Mouse (Mus musculus) spleen, adult 2 months (tissue): Measurements from ENCODE around the gene Gzmb. TPM values are rescaled to one million over a fixed set of nuclear protein-coding genes. Genes with fewer than 3 reads are reported as not detected.
"Not testable (repeated sequence)": the region's sequence is repeated elsewhere in the genome, so short reads cannot be mapped to it uniquely, and the experiment has no call there.

Experiments used
- DNase-seq, 2 experiments: peaks; one replicate each; pipeline versions ENCODE4 v3.0.0 to v3.0.0-alpha.2; 2012 to 2021; ENCODE audit warnings: low spot score in 2 of 2, low read depth in 1 of 2
- H3K27ac ChIP-seq: fragments of 200-500 bp; 2 replicates; pipeline ENCODE4 v1.5.1; 2012; ENCODE audit warnings: low read length, inconsistent platforms; ENCODE audit not compliant: insufficient read depth
- H3K27me3 ChIP-seq: fragments of 200-500 bp; 2 replicates; pipeline ENCODE4 v1.6.1; 2012; ENCODE audit warnings: mild to moderate bottlenecking, moderate library complexity, low read length, inconsistent platforms; ENCODE audit not compliant: control insufficient read depth, insufficient read depth
- H3K36me3 ChIP-seq: fragments of 200-500 bp; 2 replicates; pipeline ENCODE4 v1.6.1; 2012; ENCODE audit warnings: mild to moderate bottlenecking, low read length, inconsistent platforms; ENCODE audit not compliant: control insufficient read depth, insufficient read depth
- H3K4me1 ChIP-seq: fragments of 200-500 bp; 2 replicates; pipeline ENCODE4 v1.6.1; 2011; ENCODE audit warnings: inconsistent platforms; ENCODE audit not compliant: control insufficient read depth, insufficient read depth, insufficient read length
- H3K4me3 ChIP-seq: fragments of 200-500 bp; 2 replicates; pipeline ENCODE4 v1.5.1; 2011; ENCODE audit warnings: mild to moderate bottlenecking, inconsistent platforms; ENCODE audit not compliant: insufficient read depth, insufficient read length; ENCODE audit errors: extremely low read depth
- CTCF ChIP-seq: fragments of 200-500 bp; IDR thresholded peaks from 2 replicates; pipeline ENCODE4 v1.5.1; 2011; ENCODE audit warnings: mild to moderate bottlenecking, inconsistent platforms; ENCODE audit not compliant: insufficient read depth, insufficient read length, insufficient replicate concordance; ENCODE audit errors: extremely low read depth
- POLR2A ChIP-seq: fragments of 200-500 bp; IDR thresholded peaks from 2 replicates; pipeline ENCODE4 v1.6.1; 2011; ENCODE audit warnings: low read depth, low read length, inconsistent platforms
- WGBS: fragments of 180-500 bp; shearing (Covaris S2); methylation state at CpG from one replicate; pipeline ENCODE4 v1.1.7; 2018; 5-methylcytosine and 5-hydroxymethylcytosine counted together
- polyA plus RNA-seq: library from polyadenylated mRNA; depleted of rRNA; stranded (reverse); fragments of >200 nt; gene quantifications from 2 replicates; pipeline ENCODE4 v1.2.3, GENCODE M21; 2012; rRNA removed

Gene Gzmb
- 2.6 and 2.7 TPM in 2 replicates for polyA plus RNA-seq

DNA sequence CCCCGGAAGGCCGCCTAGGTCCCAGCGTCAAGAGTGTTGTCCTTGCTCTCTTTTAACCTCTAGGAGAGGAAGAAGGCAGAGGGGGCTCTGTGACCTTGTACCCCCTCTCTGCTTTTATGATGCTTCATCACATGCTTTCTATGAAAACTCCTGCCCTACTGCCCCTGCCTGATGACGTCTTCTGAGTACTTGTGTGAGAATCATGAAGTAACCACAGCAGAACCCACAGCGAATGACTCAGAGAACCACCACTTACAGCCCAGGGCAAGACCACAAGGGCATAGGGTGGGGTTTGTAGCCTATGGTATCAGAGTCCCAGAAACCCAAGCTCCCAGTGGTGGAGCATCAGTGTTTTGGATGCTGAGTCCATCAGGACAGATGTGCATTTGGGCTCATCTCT, at the start of gene Gzmb:
Gene Gzmb, minus strand, starts transcription at position 108 of the 400 bp plus-strand sequence.
- H3K36me3 ChIP-seq = no peaks in the 10 kb centered on the region
- no peaks in the 10 kb centered on the region for H3K4me1 ChIP-seq
- 65% methylated on average over 5 of the region's 5 CpGs for WGBS
- H3K27me3 ChIP-seq = no peaks in the 10 kb centered on the region
- H3K27ac ChIP-seq = no peak within 1 kb of the TSS
- no peak within 1 kb of the TSS for H3K4me3 ChIP-seq
- TF ChIP-seq POLR2A = no peak
- no peak for TF ChIP-seq CTCF
- DNase-seq = peak in 1 of 2 experiments; percentile 21

DNA sequence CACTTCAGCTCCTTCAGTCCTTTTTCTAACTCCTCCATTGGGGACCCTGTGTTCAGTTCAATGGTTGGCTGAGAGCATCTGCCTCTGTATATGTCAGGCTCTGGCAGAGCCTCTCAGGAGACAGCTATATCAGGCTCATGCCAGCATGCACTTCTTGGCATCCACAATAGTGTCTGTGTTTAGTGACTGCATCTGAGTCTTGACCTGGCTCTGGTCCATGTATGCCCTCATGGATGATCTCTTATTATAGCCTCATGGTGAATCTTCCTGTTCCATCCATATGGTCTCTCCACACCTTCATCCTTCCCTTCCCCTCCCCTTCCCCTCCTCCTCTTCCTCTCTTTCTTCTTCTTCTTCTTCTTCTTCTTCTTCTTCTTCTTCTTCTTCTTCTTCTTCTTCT, 49.7 kb upstream of the Gzmb start:
- not testable (repeated sequence) for H3K27me3 ChIP-seq, DNase-seq, H3K27ac ChIP-seq, H3K36me3 ChIP-seq, H3K4me3 ChIP-seq, H3K4me1 ChIP-seq

DNA sequence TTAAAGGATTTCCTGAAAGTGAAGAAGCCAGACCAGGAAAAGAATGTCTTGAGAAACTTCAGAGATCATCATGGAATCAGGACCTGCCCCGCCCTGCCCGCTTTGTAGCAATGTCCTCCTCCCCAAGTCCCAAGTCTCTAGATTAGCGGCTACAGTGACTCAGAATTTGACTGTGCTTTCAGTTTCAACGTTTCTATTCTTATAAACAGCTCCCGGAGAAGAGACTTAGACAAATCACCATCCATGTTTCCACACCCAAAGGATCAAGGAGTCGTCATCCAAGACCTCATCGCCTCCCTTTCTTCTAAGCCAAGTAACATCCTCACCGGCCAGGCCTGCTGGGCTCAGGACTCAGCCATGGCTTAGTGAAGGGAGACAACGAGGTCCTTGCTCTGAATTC, 48.2 kb upstream of the Gzmb start:
- 82% methylated on average over 9 of the region's 9 CpGs for WGBS
- no peak for DNase-seq
- H3K36me3 ChIP-seq = no peaks in the 10 kb centered on the region
- H3K27me3 ChIP-seq = no peaks in the 10 kb centered on the region
- H3K4me3 ChIP-seq = no peak overlapping the region
- H3K27ac ChIP-seq = no peak overlapping the region
- H3K4me1 ChIP-seq = no peaks in the 10 kb centered on the region
- TF ChIP-seq CTCF (no peak), POLR2A (no peak)

DNA sequence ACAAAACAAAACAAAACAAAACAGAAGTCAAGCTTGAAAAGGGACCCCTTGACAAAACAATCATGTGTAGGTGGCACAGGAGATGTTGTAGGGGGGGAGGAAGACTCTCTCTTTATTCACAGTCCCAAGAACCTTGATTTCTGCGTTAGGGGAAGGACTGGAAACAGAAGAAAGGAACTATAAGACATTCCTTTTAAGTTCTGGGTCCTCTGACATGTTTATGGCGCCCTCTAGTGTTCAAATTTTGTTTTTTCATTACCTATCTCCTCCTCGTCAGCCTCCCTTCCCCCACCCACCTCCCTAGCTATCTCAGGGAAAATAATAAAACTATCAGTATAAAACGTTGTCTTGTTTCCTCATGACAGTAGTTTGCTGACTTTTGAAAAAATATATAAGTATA, 42.1 kb upstream of the Gzmb start:
- Histone ChIP-seq H3K27me3 (no peaks in the 10 kb centered on the region), H3K4me3 (no peak overlapping the region), H3K27ac (no peak overlapping the region), H3K4me1 (peaks cover 4% of the 10 kb centered on the region; the same call in 1 of the 2 replicates), H3K36me3 (no peaks in the 10 kb centered on the region)
- WGBS = under 1% methylated on average over 4 of the region's 4 CpGs
- no peak for TF ChIP-seq CTCF
- no peak for TF ChIP-seq POLR2A
- peak in 1 of 2 experiments; percentile 35 for DNase-seq

DNA sequence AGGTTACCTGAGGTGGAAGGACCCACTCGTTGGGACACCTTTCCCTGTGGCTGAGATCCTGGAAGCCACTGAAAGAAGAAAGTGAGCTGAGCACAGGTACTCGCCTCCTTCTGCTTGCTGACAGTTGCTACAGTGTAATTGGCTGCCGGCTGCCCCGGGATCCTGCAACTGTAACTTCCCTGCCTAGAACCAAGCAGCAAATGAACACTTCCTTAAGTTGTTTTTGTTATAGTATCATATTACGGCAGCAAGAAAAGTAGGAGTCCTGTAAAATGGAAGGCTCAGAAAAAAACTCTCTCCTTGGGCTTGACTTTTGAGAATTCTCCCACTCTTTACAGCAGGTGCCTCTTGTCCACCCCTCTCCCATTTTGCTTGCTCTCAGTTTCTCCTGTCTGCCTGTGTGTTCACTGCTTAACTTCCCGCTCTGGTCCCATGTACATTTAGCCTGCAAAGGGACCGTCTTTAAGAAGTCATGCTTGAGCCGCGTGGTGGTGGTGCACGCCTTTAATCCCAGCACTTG, 41.5 kb upstream of the Gzmb start:
- H3K4me1 ChIP-seq = peaks cover 4% of the 10 kb centered on the region; the same call in 1 of the 2 replicates
- TF ChIP-seq POLR2A (no peak), CTCF (no peak)
- DNase-seq = no peak
- H3K27me3 ChIP-seq = no peaks in the 10 kb centered on the region
- no peaks in the 10 kb centered on the region for H3K36me3 ChIP-seq
- no peak overlapping the region for H3K27ac ChIP-seq
- WGBS = 40% methylated on average over 10 of the region's 10 CpGs
- H3K4me3 ChIP-seq = no peak overlapping the region

DNA sequence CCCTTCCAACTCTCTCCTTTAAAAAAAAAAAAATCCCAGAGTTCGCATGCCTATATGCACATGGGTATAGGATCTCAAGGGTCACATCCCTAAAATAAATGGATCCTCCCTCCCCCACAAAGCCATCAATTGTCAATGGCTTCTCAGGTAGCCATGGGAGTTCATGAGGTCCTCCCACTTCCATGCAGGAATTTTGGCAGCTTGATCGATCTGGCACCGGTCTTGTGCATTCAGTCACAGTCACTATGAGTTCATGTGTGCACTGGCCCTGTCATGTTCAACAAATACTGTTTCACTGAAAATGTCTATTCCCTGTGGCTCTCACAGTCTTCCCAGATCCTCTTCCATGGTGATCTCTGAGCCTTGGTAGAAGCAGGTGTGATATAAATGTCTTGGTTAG, 40.0 kb upstream of the Gzmb start:
- TF ChIP-seq POLR2A = no peak
- TF ChIP-seq CTCF = no peak
- Histone ChIP-seq H3K27ac (no peak overlapping the region), H3K27me3 (no peaks in the 10 kb centered on the region), H3K4me3 (no peak overlapping the region), H3K4me1 (peaks cover 4% of the 10 kb centered on the region; the same call in 1 of the 2 replicates), H3K36me3 (no peaks in the 10 kb centered on the region)
- WGBS = 96% methylated on average over 3 of the region's 3 CpGs
- DNase-seq = no peak

DNA sequence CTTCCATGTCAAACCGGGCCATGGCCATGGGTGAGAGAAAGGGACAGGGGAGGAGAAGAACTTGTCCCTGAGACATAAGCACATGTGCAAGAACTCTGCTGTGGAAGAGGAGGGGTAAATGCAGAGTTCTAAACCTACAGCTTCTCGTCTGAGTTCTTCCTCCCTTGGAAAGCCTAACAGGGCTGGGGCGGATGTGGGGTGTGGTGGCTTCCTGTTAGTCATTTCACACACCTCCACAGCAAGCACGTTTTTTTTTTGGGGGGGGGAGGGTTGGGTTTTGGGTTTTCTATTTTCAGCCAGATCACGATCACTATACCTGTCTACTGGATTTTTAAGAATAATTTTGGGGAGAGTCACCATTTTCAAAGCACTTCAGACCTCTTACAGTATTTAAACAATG, 34.7 kb upstream of the Gzmb start:
- 28% methylated on average over 5 of the region's 5 CpGs for WGBS
- no peaks in the 10 kb centered on the region for H3K36me3 ChIP-seq
- peak; percentile 46 to 51 for DNase-seq
- H3K4me1 ChIP-seq = peaks cover 3% of the 10 kb centered on the region; the same call in 1 of the 2 replicates
- H3K4me3 ChIP-seq = no peak overlapping the region
- TF ChIP-seq POLR2A (no peak), CTCF (no peak)
- peak overlapping the region; percentile 81 for H3K27ac ChIP-seq
- no peaks in the 10 kb centered on the region for H3K27me3 ChIP-seq
